Mouse (Mus musculus) hindbrain, embryonic 16.5 days (tissue): ENCODE measurements at regions not wholly inside any gene's neighbourhood (a gene's known extent, or its start where the extent isn't known, plus 50 kb on each side); places are given as distances from the start of the nearest gene placed in this dataset.

ENCODE experiments used
- ATAC-seq: fragments of 200-750 bp; cut with Nextera tagmentation; 2 replicates; pipeline ENCODE4 v1.8.0; 2017; ENCODE audit warnings: moderate TSS enrichment, moderate library complexity
- H3K27ac ChIP-seq: fragments of 300-500 bp; sonication (generic); 2 replicates; pipeline ENCODE4 v1.5.1; 2014; ENCODE audit warnings: low read depth, mild to moderate bottlenecking, control low read depth, low read length, moderate library complexity
- H3K27me3 ChIP-seq: fragments of 300-500 bp; sonication (generic); replicated peaks from 2 replicates; pipeline ENCODE4 v1.6.1; 2014; ENCODE audit warnings: low read length; ENCODE audit not compliant: control insufficient read depth, insufficient read depth
- H3K36me3 ChIP-seq: fragments of 300-500 bp; sonication (generic); 2 replicates; pipeline ENCODE4 v1.6.1; 2014; ENCODE audit warnings: mild to moderate bottlenecking, low read length, moderate library complexity, mixed read lengths; ENCODE audit not compliant: control insufficient read depth, insufficient read depth
- H3K4me1 ChIP-seq: fragments of 300-500 bp; sonication (generic); 2 replicates; pipeline ENCODE4 v1.6.1; 2014; ENCODE audit warnings: low read depth, low read length; ENCODE audit not compliant: control insufficient read depth, insufficient read depth
- H3K4me2 ChIP-seq: fragments of 300-500 bp; sonication (generic); 2 replicates; pipeline ENCODE4 v1.6.1; 2014; ENCODE audit warnings: mild to moderate bottlenecking, low read length, control low read depth, moderate library complexity
- H3K4me3 ChIP-seq: fragments of 300-500 bp; sonication (generic); 2 replicates; pipeline ENCODE4 v1.5.1; 2014; ENCODE audit warnings: mild to moderate bottlenecking, low read length, control low read depth, moderate library complexity
- H3K9ac ChIP-seq: fragments of 300-500 bp; sonication (generic); 2 replicates; pipeline ENCODE4 v1.6.1; 2014; ENCODE audit warnings: low read depth, mild to moderate bottlenecking, control low read depth, low read length, moderate library complexity
- H3K9me3 ChIP-seq: fragments of 300-500 bp; sonication (generic); 2 replicates; pipeline ENCODE4 v1.6.1; 2014; ENCODE audit warnings: mild to moderate bottlenecking, low read length, moderate library complexity; ENCODE audit not compliant: control insufficient read depth
- WGBS: fragments of 180-500 bp; shearing (Covaris S2); extraction: QIAGEN DNeasy Blood & Tissue Kit; methylation state at CpG from one replicate; pipeline ENCODE4 v1.1.7; 2014; 5-methylcytosine and 5-hydroxymethylcytosine counted together

- no peak for ATAC-seq
- H3K9me3 ChIP-seq = no peaks in the 10 kb centered on the region
Observed at GRCm38 (mm10) chr9:116410461-116410860, 235.3 kb upstream of the Tgfbr2 start.

GRCm38 (mm10) chr9:116408116-116408515, 233.0 kb upstream of the Tgfbr2 start:
- no peak for ATAC-seq
- H3K27ac ChIP-seq = no peak overlapping the region
- no peaks in the 10 kb centered on the region for H3K27me3 ChIP-seq
- H3K9me3 ChIP-seq = no peaks in the 10 kb centered on the region
- H3K4me2 ChIP-seq = no peak overlapping the region
- no peak overlapping the region for H3K9ac ChIP-seq
- no peaks in the 10 kb centered on the region for H3K36me3 ChIP-seq
- WGBS = 93% methylated on average over 2 of the region's 2 CpGs
- no peak overlapping the region for H3K4me3 ChIP-seq
- H3K4me1 ChIP-seq = no peaks in the 10 kb centered on the region

More at GRCm38 (mm10) chr9:116410461-116410860, 235.3 kb upstream of the Tgfbr2 start:
- Histone ChIP-seq H3K4me1 (no peaks in the 10 kb centered on the region), H3K4me3 (no peak overlapping the region), H3K36me3 (no peaks in the 10 kb centered on the region), H3K9ac (no peak overlapping the region), H3K27ac (no peak overlapping the region), H3K27me3 (no peaks in the 10 kb centered on the region), H3K4me2 (no peak overlapping the region)
- 93% methylated on average over 8 of the region's 8 CpGs for WGBS

- Histone ChIP-seq H3K9me3 (no peaks in the 10 kb centered on the region), H3K27me3 (no peaks in the 10 kb centered on the region), H3K27ac (no peak overlapping the region), H3K4me1 (no peaks in the 10 kb centered on the region), H3K4me2 (no peak overlapping the region), H3K9ac (no peak overlapping the region), H3K36me3 (no peaks in the 10 kb centered on the region), H3K4me3 (no peak overlapping the region)
- ATAC-seq = no peak
- WGBS = 100% methylated on average over 1 of the region's 1 CpGs
Observed at GRCm38 (mm10) chr9:116405051-116405450, 229.9 kb upstream of the Tgfbr2 start.

- H3K4me1 ChIP-seq = no peaks in the 10 kb centered on the region
- ATAC-seq = no peak
Observed at GRCm38 (mm10) chr9:116401821-116402220, 226.7 kb upstream of the Tgfbr2 start.

GRCm38 (mm10) chr9:116400270-116400669, 225.1 kb upstream of the Tgfbr2 start:
- no peaks in the 10 kb centered on the region for H3K27me3 ChIP-seq
- 46% methylated on average over 2 of the region's 2 CpGs for WGBS
- no peak overlapping the region for H3K27ac ChIP-seq
- H3K4me3 ChIP-seq = no peak overlapping the region
- ATAC-seq = no peak
- no peaks in the 10 kb centered on the region for H3K36me3 ChIP-seq
- H3K9me3 ChIP-seq = no peaks in the 10 kb centered on the region
- H3K4me2 ChIP-seq = no peak overlapping the region
- H3K4me1 ChIP-seq = no peaks in the 10 kb centered on the region
- H3K9ac ChIP-seq = no peak overlapping the region

More at GRCm38 (mm10) chr9:116401821-116402220, 226.7 kb upstream of the Tgfbr2 start:
- H3K27ac ChIP-seq = no peak overlapping the region
- H3K27me3 ChIP-seq = no peaks in the 10 kb centered on the region
- H3K4me2 ChIP-seq = no peak overlapping the region
- H3K4me3 ChIP-seq = no peak overlapping the region
- no peaks in the 10 kb centered on the region for H3K9me3 ChIP-seq
- H3K9ac ChIP-seq = no peak overlapping the region
- WGBS = 75% methylated on average over 7 of the region's 7 CpGs
- H3K36me3 ChIP-seq = no peaks in the 10 kb centered on the region

GRCm38 (mm10) chr9:116399296-116399695, 224.1 kb upstream of the Tgfbr2 start:
- no peaks in the 10 kb centered on the region for H3K27me3 ChIP-seq
- 79% methylated on average over 1 of the region's 1 CpGs for WGBS
- no peak for ATAC-seq

GRCm38 (mm10) chr9:116392258-116392657, 217.1 kb upstream of the Tgfbr2 start:
- no peak for ATAC-seq
- H3K4me1 ChIP-seq = no peaks in the 10 kb centered on the region
- 46% methylated on average over 8 of the region's 8 CpGs for WGBS

More at GRCm38 (mm10) chr9:116399296-116399695, 224.1 kb upstream of the Tgfbr2 start:
- Histone ChIP-seq H3K4me3 (no peak overlapping the region), H3K4me1 (no peaks in the 10 kb centered on the region), H3K4me2 (no peak overlapping the region), H3K27ac (no peak overlapping the region), H3K36me3 (no peaks in the 10 kb centered on the region), H3K9ac (no peak overlapping the region), H3K9me3 (no peaks in the 10 kb centered on the region)

GRCm38 (mm10) chr9:116389781-116390180, 214.6 kb upstream of the Tgfbr2 start:
- Histone ChIP-seq H3K27ac (no peak overlapping the region), H3K9ac (no peak overlapping the region), H3K36me3 (no peaks in the 10 kb centered on the region), H3K4me2 (no peak overlapping the region), H3K4me3 (no peak overlapping the region), H3K27me3 (no peaks in the 10 kb centered on the region), H3K4me1 (no peaks in the 10 kb centered on the region), H3K9me3 (no peaks in the 10 kb centered on the region)
- 88% methylated on average over 3 of the region's 3 CpGs for WGBS
- ATAC-seq = no peak

More at GRCm38 (mm10) chr9:116392258-116392657, 217.1 kb upstream of the Tgfbr2 start:
- H3K9ac ChIP-seq = no peak overlapping the region
- H3K4me2 ChIP-seq = no peak overlapping the region
- H3K27me3 ChIP-seq = no peaks in the 10 kb centered on the region
- H3K36me3 ChIP-seq = no peaks in the 10 kb centered on the region
- no peaks in the 10 kb centered on the region for H3K9me3 ChIP-seq
- H3K27ac ChIP-seq = no peak overlapping the region
- H3K4me3 ChIP-seq = no peak overlapping the region

- Histone ChIP-seq H3K27me3 (no peaks in the 10 kb centered on the region), H3K27ac (no peak overlapping the region), H3K4me2 (no peak overlapping the region), H3K9me3 (no peaks in the 10 kb centered on the region), H3K4me1 (peaks cover 2% of the 10 kb centered on the region; the same call in 1 of the 2 replicates), H3K4me3 (no peak overlapping the region), H3K9ac (no peak overlapping the region), H3K36me3 (no peaks in the 10 kb centered on the region)
- ATAC-seq = no peak
- WGBS = 61% methylated on average over 8 of the region's 8 CpGs
Observed at GRCm38 (mm10) chr9:116388863-116389262, 213.7 kb upstream of the Tgfbr2 start.

- H3K4me1 ChIP-seq = peaks cover 4% of the 10 kb centered on the region; the same call in 1 of the 2 replicates
Observed at GRCm38 (mm10) chr9:116388025-116388424, 212.9 kb upstream of the Tgfbr2 start.

More at GRCm38 (mm10) chr9:116388025-116388424, 212.9 kb upstream of the Tgfbr2 start:
- H3K4me3 ChIP-seq = no peak overlapping the region
- no peaks in the 10 kb centered on the region for H3K36me3 ChIP-seq
- H3K9ac ChIP-seq = no peak overlapping the region
- WGBS = 96% methylated on average over 9 of the region's 9 CpGs
- no peak for ATAC-seq
- no peak overlapping the region for H3K27ac ChIP-seq
- no peaks in the 10 kb centered on the region for H3K9me3 ChIP-seq
- no peaks in the 10 kb centered on the region for H3K27me3 ChIP-seq
- H3K4me2 ChIP-seq = no peak overlapping the region
